In genomic region chr2:52676023-52676912, GRCm38 (mm10) we compare ENCODE assay signal across 8 mouse cellular contexts. TPM values are rescaled to one million over a fixed set of nuclear protein-coding genes. Genes with fewer than 3 reads are reported as not detected.
DNase-seq lines count a peak whose midpoint lies in the region; ATAC-seq and TF ChIP-seq lines count a peak whose summit lies in the region.

TSS of gene Cacnb4 (minus strand) at chr2:52676831.

- peaks cover 19% of the 10 kb centered on the region for H3K27me3 ChIP-seq in ES-Bruce4 (ENCODE audit: control insufficient read depth, insufficient read depth, low read length, poor library complexity, severe bottlenecking)
- peaks cover 74% of the 10 kb centered on the region for H3K27me3 ChIP-seq in forebrain, embryonic 10.5 days (ENCODE audit: poor library complexity, severe bottlenecking)
- peaks cover 26% of the 10 kb centered on the region for H3K27me3 ChIP-seq in liver, postnatal 0 days (ENCODE audit: insufficient read depth, low read length)
- peaks cover 18% of the 10 kb centered on the region; the same call in 1 of the 2 replicates for H3K27me3 ChIP-seq in neural tube, embryonic 14.5 days (ENCODE audit: control insufficient read depth, insufficient read depth, low read length)

- peak within 1 kb of the TSS; percentile 67 for H3K9ac ChIP-seq in ES-Bruce4 (ENCODE audit: low read depth, poor library complexity, severe bottlenecking)
- H3K9ac ChIP-seq in liver, postnatal 0 days (replicated peaks) = 0 out of 2 replicates have a peak within 1 kb of the TSS, but pooled peaks have one; percentile 11
- H3K9ac ChIP-seq in neural tube, embryonic 14.5 days (replicated peaks; ENCODE audit: low read depth, low read length) = peak within 1 kb of the TSS; percentile 73

- H3K36me3 ChIP-seq in ES-Bruce4 (ENCODE audit: control insufficient read depth, insufficient read depth, low read length, poor library complexity, severe bottlenecking) = no peaks in the 10 kb centered on the region
- H3K36me3 ChIP-seq in forebrain, embryonic 10.5 days (replicated peaks) = no peaks in the 10 kb centered on the region
- H3K36me3 ChIP-seq in liver, postnatal 0 days (replicated peaks; ENCODE audit: insufficient read depth, low read length) = no peaks in the 10 kb centered on the region
- H3K36me3 ChIP-seq in neural tube, embryonic 14.5 days (ENCODE audit: control insufficient read depth, insufficient read depth, low read length) = no peaks in the 10 kb centered on the region

- peak within 1 kb of the TSS; percentile 84 for H3K4me2 ChIP-seq in liver, postnatal 0 days (ENCODE audit: low read depth, low read length)
- H3K4me2 ChIP-seq in neural tube, embryonic 14.5 days (ENCODE audit: low read depth, low read length) = peak within 1 kb of the TSS; percentile 91

- intact Hi-C loops in heart, postnatal 36 days (cut with DNase I) = loop anchor here (5.0 kb wide), 1 partner anchor 44 kb away; no protein-coding TSS in a partner anchor

- TF ChIP-seq CTCF in ES-Bruce4 (IDR thresholded peaks at IDR 0.05; ENCODE audit: low read depth, low read length) = no peak
- no peak for TF ChIP-seq CTCF in layer of hippocampus, adult 2 months (conservative IDR thresholded peaks at IDR 0.05)
- TF ChIP-seq CTCF in liver, postnatal 0 days (IDR thresholded peaks at IDR 0.05; ENCODE audit: low read depth) = no peak

- peak within 1 kb of the TSS; percentile 66 for H3K4me3 ChIP-seq in ES-Bruce4 (ENCODE audit: low read depth, low read length)
- peak within 1 kb of the TSS; percentile 77 for H3K4me3 ChIP-seq in forebrain, embryonic 10.5 days
- H3K4me3 ChIP-seq in layer of hippocampus, adult 2 months = peak within 1 kb of the TSS; percentile 73
- peak within 1 kb of the TSS; percentile 60 for H3K4me3 ChIP-seq in liver, postnatal 0 days (ENCODE audit: low read depth, low read length)
- peak within 1 kb of the TSS; percentile 66 for H3K4me3 ChIP-seq in neural tube, embryonic 14.5 days (ENCODE audit: low read depth, low read length)

- under 1% methylated on average over 59 of the region's 77 CpGs for WGBS in forebrain, embryonic 10.5 days
- 0% methylated on average over 23 of the region's 77 CpGs for WGBS in liver, postnatal 0 days (ENCODE audit: insufficient replicate concordance)
- WGBS in neural tube, embryonic 14.5 days = under 1% methylated on average over 41 of the region's 77 CpGs

- H3K4me1 ChIP-seq in ES-Bruce4 (ENCODE audit: control insufficient read depth, insufficient read depth, low read length) = no peaks in the 10 kb centered on the region
- H3K4me1 ChIP-seq in forebrain, embryonic 10.5 days = peaks cover 24% of the 10 kb centered on the region
- peaks cover 7% of the 10 kb centered on the region; the same call in 1 of the 2 replicates for H3K4me1 ChIP-seq in liver, postnatal 0 days (ENCODE audit: insufficient read depth)
- peaks cover 3% of the 10 kb centered on the region; the same call in 1 of the 2 replicates for H3K4me1 ChIP-seq in neural tube, embryonic 14.5 days (ENCODE audit: control insufficient read depth, insufficient read depth, low read length)

- peak; percentile 41; the same call in 1 of the 2 replicates for ATAC-seq in liver, postnatal 0 days
- peak; percentile 93 for ATAC-seq in neural tube, embryonic 14.5 days (ENCODE audit: low read depth)

- H3K9me3 ChIP-seq in ES-Bruce4 (replicated peaks; ENCODE audit: control insufficient read depth, insufficient read depth, low read length, poor library complexity, severe bottlenecking) = no peaks in the 10 kb centered on the region
- no peaks in the 10 kb centered on the region for H3K9me3 ChIP-seq in forebrain, embryonic 10.5 days
- no peaks in the 10 kb centered on the region for H3K9me3 ChIP-seq in liver, postnatal 0 days (ENCODE audit: low read length)
- no peaks in the 10 kb centered on the region for H3K9me3 ChIP-seq in neural tube, embryonic 14.5 days (ENCODE audit: control insufficient read depth, low read length)

- no peak within 1 kb of the TSS for H3K27ac ChIP-seq in ES-Bruce4 (ENCODE audit: insufficient read depth, low read length)
- H3K27ac ChIP-seq in forebrain, embryonic 10.5 days = peak within 1 kb of the TSS; percentile 90
- H3K27ac ChIP-seq in layer of hippocampus, adult 2 months = peak within 1 kb of the TSS; percentile 93
- no peak within 1 kb of the TSS for H3K27ac ChIP-seq in liver, postnatal 0 days (ENCODE audit: low read depth)
- H3K27ac ChIP-seq in neural tube, embryonic 14.5 days (ENCODE audit: low read depth, low read length) = peak within 1 kb of the TSS; percentile 57

- no peak for TF ChIP-seq EP300 in ES-Bruce4 (IDR thresholded peaks at IDR 0.05; ENCODE audit: insufficient read depth, low read depth, low read length)
- TF ChIP-seq EP300 in liver, postnatal 0 days (IDR thresholded peaks at IDR 0.05; ENCODE audit: low read depth) = no peak

- DNase-seq in brain, adult 2 months (ENCODE audit: low read depth, low spot score) = peak; percentile 90
- peak; percentile 62 for DNase-seq in forebrain, embryonic 10.5 days (ENCODE audit: extremely low spot score, low spot score)
- DNase-seq in heart, postnatal 36 days = peak; percentile 15 to 44
- DNase-seq in layer of hippocampus, adult 2 months (ENCODE audit: low spot score in 2 of 2) = peak in 1 of 2 experiments; percentile 54
- DNase-seq in liver, postnatal 0 days = peak; percentile 34
- peak; percentile 22 for DNase-seq in urinary bladder, postnatal 25 days (ENCODE audit: low spot score)

- no peak for TF ChIP-seq POLR2A in ES-Bruce4 (IDR thresholded peaks at IDR 0.05; ENCODE audit: insufficient read depth, low read length)

RNA-seq across cellular contexts. Expression of gene Cacnb4, which starts in this region (rescaled TPM):
- 1.3 TPM in 1 of 2 replicates, not detected in the other for polyA plus RNA-seq in ES-Bruce4 (2011; ENCODE audit: insufficient read depth, insufficient read length, low read depth, missing spikeins)
- polyA plus RNA-seq in forebrain, embryonic 10.5 days (2016; fragmentation: Nextera tagmentation; extraction: Ambion mirVana) = 0.50 and 1.1 TPM in 2 replicates
- total RNA-seq in heart, postnatal 36 days (2021) = under 1 TPM; 0.53 to 0.62 TPM
- total RNA-seq in layer of hippocampus, adult 2 months (2021) = 10 to 100 TPM; 69.7 to 81.2 TPM
- polyA plus RNA-seq in liver, postnatal 0 days (2015; fragmentation: Nextera tagmentation; extraction: Ambion mirVana) = 0.27 and 0.46 TPM in 2 replicates
- 21.5 TPM in 2 replicates for polyA plus RNA-seq in neural tube, embryonic 14.5 days (2014; fragmentation: Nextera tagmentation; extraction: Ambion mirVana)

Comparison
In these comparisons a context has a peak if more than half of its experiments do, and no peak if none do; other contexts are left out.
1. RNA of gene Cacnb4 (total RNA-seq): 69.7 to 81.2 TPM in layer of hippocampus, adult 2 months; 0.53 to 0.62 TPM in heart, postnatal 36 days; every median in the first group is over 10 times any median in the second.
2. Peak in DNase-seq in heart, postnatal 36 days; RNA of the gene not detected or under 1 TPM.
3. Peak in DNase-seq, ATAC-seq, H3K4me3 ChIP-seq, H3K9ac ChIP-seq and H3K4me2 ChIP-seq in liver, postnatal 0 days; RNA of the gene not detected or under 1 TPM.
4. H3K27ac ChIP-seq: peak in forebrain, embryonic 10.5 days (single experiment), layer of hippocampus, adult 2 months (single experiment) and neural tube, embryonic 14.5 days (single experiment); none in ES-Bruce4 (single experiment) and liver, postnatal 0 days (single experiment).
5. H3K9ac ChIP-seq: peak in every context shown above with its lines; median percentile 73 in neural tube, embryonic 14.5 days; 67 in ES-Bruce4; 11 in liver, postnatal 0 days.
6. Peak in every context shown above with its lines, with median percentiles within 50 percentile points of each other: H3K4me3 ChIP-seq.